Mouse (Mus musculus): Measurements from ENCODE around the gene Slc31a2. TPM values are rescaled to one million over a fixed set of nuclear protein-coding genes. Genes with fewer than 3 reads are reported as not detected.

Slc31a2 gene
- total and polyA plus RNA-seq, 3 experiments: 19.1 to 22.9 (median 19.9) TPM

DNA sequence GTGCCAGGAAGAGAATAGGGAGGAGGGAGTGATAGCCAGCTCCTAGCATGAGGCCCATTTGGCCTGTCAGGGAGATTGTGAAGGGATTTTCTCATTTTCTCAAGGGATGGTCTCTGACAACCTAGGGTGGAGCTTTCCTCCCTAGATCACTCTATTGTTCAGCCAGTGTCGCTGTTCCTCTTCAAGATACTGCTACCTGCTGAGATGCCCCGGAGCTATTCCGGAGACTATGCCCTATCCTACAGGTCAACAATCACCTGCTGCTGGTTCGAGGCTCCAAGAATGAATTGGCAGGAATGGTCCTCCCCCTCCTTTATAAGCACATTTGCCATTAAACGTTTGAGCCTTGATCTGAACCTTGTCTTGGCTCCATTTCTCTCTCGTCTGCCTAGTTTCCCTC is 21.8 kb upstream of the Slc31a2 start:
- no peak for DNase-seq
- Histone ChIP-seq H3K27me3 (ENCODE audit: control insufficient read depth, insufficient read depth, low read length) (no peaks in the 10 kb centered on the region), H3K79me2 (replicated peaks; ENCODE audit: control insufficient read depth, insufficient read depth, low read length) (no peaks in the 10 kb centered on the region), H3K27ac (no peak overlapping the region), H3K9ac (ENCODE audit: low read depth, low read length) (no peak overlapping the region), H3K36me3 (ENCODE audit: control insufficient read depth, insufficient read depth, low read length) (no peaks in the 10 kb centered on the region), H3K4me1 (ENCODE audit: control insufficient read depth, insufficient read depth, low read length) (no peaks in the 10 kb centered on the region), H3K4me3 (no peak overlapping the region)
- intact Hi-C loops (cut with DNase I): no loop called here
- no peak for TF ChIP-seq POLR2A (IDR thresholded peaks at IDR 0.05; ENCODE audit: insufficient read depth, low read depth, low read length)
- no peak for TF ChIP-seq EP300 (IDR thresholded peaks at IDR 0.05; ENCODE audit: insufficient read depth, low read depth, low read length)
- no peak for TF ChIP-seq CTCF (IDR thresholded peaks at IDR 0.05)
- 65% methylated on average over 6 of the region's 6 CpGs for WGBS

DNA sequence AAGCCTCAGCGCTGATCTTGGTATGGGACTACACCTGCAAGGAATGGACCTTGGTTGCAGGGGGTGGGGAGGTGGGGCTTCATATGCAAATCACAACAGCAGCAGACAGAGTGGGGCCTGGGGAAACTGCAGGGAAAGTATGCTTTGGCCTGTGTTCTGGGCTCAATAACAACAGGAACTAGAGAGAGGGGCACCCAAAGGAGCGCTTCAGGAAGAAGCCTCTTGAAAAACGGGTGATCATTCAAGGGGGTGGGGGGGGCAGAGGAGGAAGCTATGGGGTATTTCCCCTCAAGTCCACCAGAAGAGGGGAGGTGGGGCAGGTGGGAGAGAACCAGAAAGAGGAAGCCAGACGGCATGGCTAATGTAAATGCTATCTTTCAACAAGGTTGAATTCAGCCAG is 14.0 kb upstream of the Slc31a2 start:
- Histone ChIP-seq H3K9ac (ENCODE audit: low read depth, low read length) (no peak overlapping the region), H3K27me3 (ENCODE audit: control insufficient read depth, insufficient read depth, low read length) (0 out of 2 replicates have a peak, but pooled peaks cover 1% of the 10 kb centered on the region), H3K4me3 (no peak overlapping the region), H3K79me2 (replicated peaks; ENCODE audit: control insufficient read depth, insufficient read depth, low read length) (no peaks in the 10 kb centered on the region), H3K36me3 (ENCODE audit: control insufficient read depth, insufficient read depth, low read length) (no peaks in the 10 kb centered on the region), H3K27ac (no peak overlapping the region), H3K4me1 (ENCODE audit: control insufficient read depth, insufficient read depth, low read length) (no peaks in the 10 kb centered on the region)
- intact Hi-C loops (cut with DNase I): no loop called here
- no peak for DNase-seq
- TF ChIP-seq POLR2A (IDR thresholded peaks at IDR 0.05; ENCODE audit: insufficient read depth, low read depth, low read length) (no peak), EP300 (IDR thresholded peaks at IDR 0.05; ENCODE audit: insufficient read depth, low read depth, low read length) (no peak), CTCF (IDR thresholded peaks at IDR 0.05) (no peak)
- 25% methylated on average over 4 of the region's 4 CpGs for WGBS

DNA sequence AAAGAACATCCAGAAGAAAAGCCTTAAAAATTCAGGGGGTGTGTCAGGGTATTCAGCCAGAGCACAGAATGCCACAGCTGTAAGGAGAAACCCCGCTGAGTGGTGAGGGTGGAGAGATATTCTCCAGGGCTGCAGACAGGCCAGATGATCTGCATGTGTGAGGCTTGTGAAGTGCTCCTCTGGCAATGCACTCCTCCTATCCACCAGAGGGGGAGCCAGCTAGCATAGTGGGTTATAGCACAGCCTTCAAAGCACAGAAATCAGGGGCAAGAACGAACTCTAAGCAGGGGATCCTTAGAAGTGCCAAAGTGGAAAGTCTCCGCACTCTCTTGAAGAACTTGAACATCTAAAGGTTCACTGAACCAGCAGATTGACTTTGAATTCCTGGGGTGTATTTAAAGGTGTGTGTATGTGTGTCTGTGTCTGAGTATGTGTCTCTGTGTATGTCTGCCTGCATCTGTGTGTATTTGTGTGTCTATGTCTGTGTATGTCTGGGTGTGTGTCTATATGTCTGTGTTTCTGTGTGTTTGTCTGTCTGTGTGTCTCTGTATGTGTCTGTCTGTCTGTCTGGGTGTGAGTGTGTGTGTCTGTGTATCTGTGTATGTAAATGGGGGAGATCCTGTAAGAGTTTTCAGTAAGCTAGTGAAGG is 11.3 kb upstream of the Slc31a2 start:
- H3K36me3 ChIP-seq (ENCODE audit: control insufficient read depth, insufficient read depth, low read length): no peaks in the 10 kb centered on the region
- no peak overlapping the region for H3K9ac ChIP-seq (ENCODE audit: low read depth, low read length)
- H3K4me1 ChIP-seq (ENCODE audit: control insufficient read depth, insufficient read depth, low read length): no peaks in the 10 kb centered on the region
- 32% methylated on average over 3 of the region's 3 CpGs for WGBS
- H3K27me3 ChIP-seq (ENCODE audit: control insufficient read depth, insufficient read depth, low read length): 0 out of 2 replicates have a peak, but pooled peaks cover 1% of the 10 kb centered on the region
- TF ChIP-seq EP300 (IDR thresholded peaks at IDR 0.05; ENCODE audit: insufficient read depth, low read depth, low read length) (no peak), CTCF (IDR thresholded peaks at IDR 0.05) (peak; percentile 43), POLR2A (IDR thresholded peaks at IDR 0.05; ENCODE audit: insufficient read depth, low read depth, low read length) (no peak)
- no peaks in the 10 kb centered on the region for H3K79me2 ChIP-seq (replicated peaks; ENCODE audit: control insufficient read depth, insufficient read depth, low read length)
- H3K27ac ChIP-seq: no peak overlapping the region
- no peak for DNase-seq
- no peak overlapping the region for H3K4me3 ChIP-seq
- intact Hi-C loops (cut with DNase I): no loop called here

DNA sequence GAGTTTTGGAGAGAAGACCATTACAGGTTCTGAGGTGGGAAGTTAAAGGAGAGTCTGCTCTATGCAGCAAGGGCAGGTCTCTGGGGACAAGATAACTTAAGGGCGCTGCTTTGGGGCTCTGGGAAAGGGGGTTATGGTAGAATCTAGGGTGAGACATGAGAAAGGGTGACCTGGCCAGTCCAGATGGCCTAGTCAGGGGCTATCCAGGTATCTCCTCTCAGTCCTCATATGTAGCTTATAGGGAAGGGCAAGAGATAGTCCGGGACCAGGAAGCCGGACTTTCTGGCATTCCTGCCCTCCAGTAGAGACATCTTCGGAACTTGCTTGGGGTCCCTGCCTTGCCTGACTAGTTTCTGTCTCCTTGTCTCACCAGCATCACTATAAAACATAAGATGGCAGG is 10.6 kb upstream of the Slc31a2 start:
- Histone ChIP-seq H3K27ac (no peak overlapping the region), H3K79me2 (replicated peaks; ENCODE audit: control insufficient read depth, insufficient read depth, low read length) (no peaks in the 10 kb centered on the region), H3K9ac (ENCODE audit: low read depth, low read length) (no peak overlapping the region), H3K36me3 (ENCODE audit: control insufficient read depth, insufficient read depth, low read length) (no peaks in the 10 kb centered on the region), H3K4me1 (ENCODE audit: control insufficient read depth, insufficient read depth, low read length) (no peaks in the 10 kb centered on the region), H3K27me3 (ENCODE audit: control insufficient read depth, insufficient read depth, low read length) (no peaks in the 10 kb centered on the region), H3K4me3 (no peak overlapping the region)
- WGBS: 73% methylated on average over 4 of the region's 4 CpGs
- intact Hi-C loops (cut with DNase I): no loop called here
- DNase-seq: no peak
- TF ChIP-seq EP300 (IDR thresholded peaks at IDR 0.05; ENCODE audit: insufficient read depth, low read depth, low read length): no peak
- no peak for TF ChIP-seq CTCF (IDR thresholded peaks at IDR 0.05)
- no peak for TF ChIP-seq POLR2A (IDR thresholded peaks at IDR 0.05; ENCODE audit: insufficient read depth, low read depth, low read length)

DNA sequence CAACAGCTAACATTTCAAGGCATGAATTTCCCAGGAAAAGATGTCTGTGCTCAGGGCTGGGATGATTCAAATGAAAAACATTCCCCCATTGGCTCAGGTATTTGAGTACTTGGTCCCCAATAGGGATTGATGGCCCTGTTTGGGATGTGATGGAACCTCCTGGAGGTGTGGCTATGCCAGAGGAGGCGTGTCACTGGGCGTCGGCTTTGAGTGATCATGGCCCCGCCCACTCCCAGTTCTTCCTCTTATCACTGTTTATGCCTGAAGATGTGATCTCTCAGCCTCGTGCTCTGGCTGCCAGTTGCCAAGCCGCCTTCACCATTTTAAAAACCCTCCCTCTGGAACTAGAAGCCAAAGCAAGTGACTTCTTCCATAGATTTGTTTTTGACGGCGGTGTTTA is 7.8 kb upstream of the Slc31a2 start:
- 45% methylated on average over 8 of the region's 8 CpGs for WGBS
- no peaks in the 10 kb centered on the region for H3K36me3 ChIP-seq (ENCODE audit: control insufficient read depth, insufficient read depth, low read length)
- no peaks in the 10 kb centered on the region for H3K4me1 ChIP-seq (ENCODE audit: control insufficient read depth, insufficient read depth, low read length)
- no peak for TF ChIP-seq POLR2A (IDR thresholded peaks at IDR 0.05; ENCODE audit: insufficient read depth, low read depth, low read length)
- TF ChIP-seq CTCF (IDR thresholded peaks at IDR 0.05): no peak
- TF ChIP-seq EP300 (IDR thresholded peaks at IDR 0.05; ENCODE audit: insufficient read depth, low read depth, low read length): no peak
- H3K4me3 ChIP-seq: no peak overlapping the region
- no peak for DNase-seq
- no peaks in the 10 kb centered on the region for H3K27me3 ChIP-seq (ENCODE audit: control insufficient read depth, insufficient read depth, low read length)
- no peak overlapping the region for H3K27ac ChIP-seq
- no peaks in the 10 kb centered on the region for H3K79me2 ChIP-seq (replicated peaks; ENCODE audit: control insufficient read depth, insufficient read depth, low read length)
- H3K9ac ChIP-seq (ENCODE audit: low read depth, low read length): no peak overlapping the region
- intact Hi-C loops (cut with DNase I): no loop called here

DNA sequence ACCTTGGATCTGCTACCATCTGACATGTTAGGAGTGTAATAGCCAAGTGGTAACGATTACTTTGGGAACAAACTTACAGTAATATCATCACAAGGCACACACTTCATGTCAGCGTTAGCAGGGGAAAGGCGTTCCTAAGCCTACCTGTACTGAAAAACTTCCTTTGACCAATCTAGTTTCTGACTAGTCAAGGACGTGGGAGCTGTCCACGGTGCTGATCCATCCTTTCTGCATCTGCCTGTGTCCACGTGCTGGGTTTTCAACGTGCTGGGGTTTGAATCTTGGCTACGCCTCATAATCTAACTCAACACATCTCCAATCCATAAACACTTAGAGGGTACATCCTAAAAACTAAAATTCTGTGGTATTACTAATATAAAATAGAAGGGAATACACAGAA is 5.4 kb upstream of the Slc31a2 start:
- 25% methylated on average over 8 of the region's 8 CpGs for WGBS
- Histone ChIP-seq H3K79me2 (replicated peaks; ENCODE audit: control insufficient read depth, insufficient read depth, low read length) (no peaks in the 10 kb centered on the region), H3K9ac (ENCODE audit: low read depth, low read length) (no peak overlapping the region), H3K36me3 (ENCODE audit: control insufficient read depth, insufficient read depth, low read length) (no peaks in the 10 kb centered on the region), H3K27ac (no peak overlapping the region), H3K4me1 (ENCODE audit: control insufficient read depth, insufficient read depth, low read length) (no peaks in the 10 kb centered on the region), H3K4me3 (no peak overlapping the region), H3K27me3 (ENCODE audit: control insufficient read depth, insufficient read depth, low read length) (no peaks in the 10 kb centered on the region)
- DNase-seq: peak in 1 of 2 experiments; percentile 34
- no peak for TF ChIP-seq CTCF (IDR thresholded peaks at IDR 0.05)
- no peak for TF ChIP-seq POLR2A (IDR thresholded peaks at IDR 0.05; ENCODE audit: insufficient read depth, low read depth, low read length)
- TF ChIP-seq EP300 (IDR thresholded peaks at IDR 0.05; ENCODE audit: insufficient read depth, low read depth, low read length): no peak
- intact Hi-C loops (cut with DNase I): no loop called here

Measured in heart, adult 2 months (tissue).